Mouse (Mus musculus) testis, adult 2 months (tissue): Measurements from ENCODE around the gene Sbk3.

Source experiments
- CTCF ChIP-seq: fragments of 200-500 bp; IDR thresholded peaks from 2 replicates; pipeline ENCODE4 v1.5.1; 2012; ENCODE audit warnings: low read depth, mild to moderate bottlenecking, inconsistent platforms, low read length, moderate library complexity; ENCODE audit not compliant: control insufficient read depth, insufficient read depth, insufficient replicate concordance
- POLR2A ChIP-seq: fragments of 200-500 bp; IDR thresholded peaks from 2 replicates; pipeline ENCODE4 v1.6.1; 2012; ENCODE audit warnings: low read depth, mild to moderate bottlenecking, inconsistent platforms, low read length, moderate library complexity; ENCODE audit not compliant: control insufficient read depth

DNA sequence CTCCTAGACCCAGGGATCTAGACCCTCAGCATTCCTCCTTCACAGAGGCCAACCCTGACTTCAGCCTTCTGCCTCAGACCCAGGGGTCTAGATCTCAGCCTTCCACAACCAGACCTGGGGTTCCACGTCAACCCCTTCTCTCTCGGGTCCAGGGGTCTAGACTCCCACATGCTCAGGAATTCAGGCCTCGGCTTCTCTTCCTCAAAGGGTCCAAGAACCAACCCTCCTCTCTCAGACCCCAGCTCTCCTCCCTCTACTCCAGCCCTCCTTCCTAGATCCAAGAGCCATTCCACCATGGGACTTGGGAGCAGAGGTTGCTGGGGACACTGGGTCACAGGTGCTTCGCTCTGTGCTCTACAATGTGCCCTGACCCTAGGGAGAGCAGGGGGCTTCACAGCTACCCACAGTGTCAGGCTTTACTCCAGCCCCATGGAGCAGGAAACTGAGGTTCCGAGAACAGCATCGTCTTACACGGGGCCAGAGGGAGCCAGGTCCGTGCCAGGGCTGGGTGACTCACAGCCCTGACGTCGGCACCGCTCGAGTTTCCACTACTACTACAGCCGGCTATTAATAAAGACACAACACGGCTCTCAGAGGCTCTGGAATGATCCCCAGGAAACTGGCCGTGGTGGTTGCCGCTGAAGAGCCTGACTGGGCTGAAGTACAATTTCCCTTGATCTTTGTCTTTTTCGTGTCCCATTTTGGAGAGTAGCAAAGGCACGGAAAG is 1.5 kb upstream of the Sbk3 start:
- TF ChIP-seq CTCF (no peak), POLR2A (no peak)
